Mouse (Mus musculus): ENCODE measurements around the gene Simc1.
"Not testable (repeated sequence)": the region's sequence is repeated elsewhere in the genome, so short reads cannot be mapped to it uniquely, and the experiment has no call there.

The Simc1 gene

DNA sequence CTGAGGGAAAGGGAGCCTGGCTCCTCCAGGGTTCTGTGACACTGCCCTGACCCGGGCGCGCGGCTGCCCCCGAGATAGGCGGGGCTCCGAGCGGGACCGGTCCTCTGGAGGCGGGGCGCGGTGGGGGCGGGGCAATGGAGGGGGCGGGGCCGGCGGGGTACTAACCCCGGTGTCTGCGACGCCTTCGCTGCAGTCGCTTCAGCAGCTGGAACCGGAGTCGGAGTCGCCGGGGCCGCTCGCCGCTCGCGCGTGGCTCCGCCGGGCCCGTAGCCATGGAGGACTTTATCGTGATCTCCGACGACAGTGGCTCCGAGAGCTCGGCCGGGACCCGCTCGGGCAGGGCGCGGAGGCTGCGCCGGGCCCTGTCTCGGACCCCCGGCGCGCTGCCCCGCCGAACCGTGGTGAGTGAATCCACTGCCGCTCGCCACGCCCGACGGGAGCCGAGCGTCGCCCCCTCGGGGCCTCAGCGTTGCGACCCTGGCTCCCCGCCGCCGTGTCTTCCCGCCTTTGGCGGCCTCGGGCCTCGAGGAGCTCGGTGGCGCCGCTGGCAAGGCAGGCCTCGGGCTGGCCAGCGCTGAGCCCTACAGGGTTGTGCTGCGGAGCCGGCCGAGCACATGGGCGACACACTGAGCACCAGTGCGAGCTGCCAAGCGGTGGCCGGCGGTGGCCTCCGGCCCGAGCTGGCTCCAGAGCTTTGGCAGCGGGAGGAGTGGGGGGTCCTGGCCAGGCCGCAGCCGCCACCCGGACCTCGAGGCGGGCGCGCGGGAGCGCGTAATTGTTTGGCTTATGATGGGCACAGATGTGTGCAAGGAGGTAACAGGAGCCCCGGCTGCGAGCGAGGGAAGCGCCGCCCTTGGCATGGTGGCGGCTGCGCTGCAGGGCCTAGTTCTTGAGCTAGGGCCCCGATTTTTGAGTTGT, at the start of gene Simc1:
TSS of gene Simc1 (plus strand) at position 176 of the 918 bp plus-strand sequence.
- DNase-seq (ENCODE audit: low spot score in 2 of 2): peak; percentile 59 to 68

DNA sequence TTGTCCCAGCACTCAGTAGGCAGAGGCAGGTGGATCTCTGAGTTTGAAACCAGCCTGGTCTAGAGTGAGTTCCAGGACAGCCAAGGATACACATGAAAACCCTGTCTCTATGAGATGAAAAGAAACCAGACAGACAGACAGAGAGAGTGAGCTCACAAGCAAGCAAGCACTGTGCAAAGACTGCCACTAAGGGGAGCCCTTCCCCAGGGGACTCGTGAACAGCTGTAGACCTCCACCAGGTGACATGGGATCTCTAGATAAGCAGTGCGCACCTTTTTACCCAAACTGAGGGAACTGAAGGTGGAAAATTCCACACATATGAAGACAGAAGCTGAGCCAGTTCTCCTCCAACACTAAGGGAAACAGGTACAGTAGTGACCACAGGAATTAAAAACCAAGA, 46.5 kb upstream of the Simc1 start:
- DNase-seq (ENCODE audit: low spot score in 2 of 2): peak in 1 of 2 experiments; percentile 32

DNA sequence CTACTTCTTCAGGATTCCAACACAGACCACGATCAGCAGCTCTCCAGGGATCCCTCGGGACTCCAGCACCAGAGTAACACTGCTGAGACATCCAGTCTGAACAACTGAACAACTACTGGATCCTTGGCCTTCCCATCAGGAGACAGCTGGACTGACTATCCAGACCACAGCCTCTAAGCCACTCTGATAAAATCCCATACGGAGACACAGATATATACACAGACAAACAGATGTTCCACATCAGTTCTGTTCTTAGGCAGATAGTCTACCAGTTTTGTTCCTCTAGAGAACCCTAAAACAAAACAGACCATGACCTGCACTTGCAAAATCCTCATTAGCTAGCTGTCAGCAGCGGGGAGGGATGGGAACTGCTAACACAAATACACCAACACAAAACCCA, 44.3 kb upstream of the Simc1 start:
- DNase-seq (ENCODE audit: low spot score in 2 of 2): no peak

DNA sequence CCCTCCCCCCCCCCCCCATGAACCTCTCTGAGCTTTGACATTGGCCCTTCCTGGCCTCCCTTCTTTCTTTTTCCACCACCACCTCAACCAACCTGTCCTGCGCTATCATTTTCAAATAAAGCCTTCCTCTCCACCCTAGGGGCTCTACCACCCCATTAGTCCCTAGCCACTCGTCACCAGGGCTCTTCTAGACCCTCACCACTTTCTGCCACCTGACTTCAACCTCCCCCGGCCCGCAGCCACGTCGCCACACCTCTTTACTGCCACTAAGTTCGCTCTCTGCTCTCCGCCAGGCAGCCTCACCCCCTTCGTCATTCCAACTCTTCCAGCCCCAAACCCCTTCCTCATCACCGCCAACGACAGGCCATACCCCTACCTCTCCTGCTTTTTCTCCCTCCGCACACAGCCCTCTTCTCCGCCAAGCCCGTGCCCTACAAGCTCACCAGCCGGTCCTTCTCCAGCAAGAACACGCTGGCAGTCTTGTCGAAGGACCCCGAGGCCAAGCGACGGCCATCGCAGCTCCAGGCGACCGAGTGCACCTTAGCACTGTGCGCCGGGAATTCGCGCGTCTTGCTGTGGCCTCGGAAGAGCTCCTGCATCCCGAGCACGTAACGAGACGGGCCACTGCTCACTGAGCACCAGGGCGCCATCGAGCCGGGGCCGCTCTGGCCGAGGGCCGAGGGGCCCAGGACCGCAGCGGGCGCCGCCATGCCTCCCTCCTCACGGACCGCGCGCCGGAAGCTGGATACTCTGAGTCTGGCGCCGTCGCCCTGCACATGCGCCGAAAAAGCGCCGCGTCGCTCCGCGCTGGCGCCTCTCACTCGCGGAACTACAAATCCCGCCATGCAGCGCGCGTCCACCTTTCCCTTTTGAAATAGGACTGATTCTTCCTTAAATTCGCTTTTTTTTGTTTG, 35.2 kb upstream of the Simc1 start, which contains the start of gene Thoc3:
TSS of gene Thoc3 (minus strand) at position 752 of the 914 bp plus-strand sequence.
- DNase-seq (ENCODE audit: low spot score in 2 of 2): peak; percentile 66 to 75

DNA sequence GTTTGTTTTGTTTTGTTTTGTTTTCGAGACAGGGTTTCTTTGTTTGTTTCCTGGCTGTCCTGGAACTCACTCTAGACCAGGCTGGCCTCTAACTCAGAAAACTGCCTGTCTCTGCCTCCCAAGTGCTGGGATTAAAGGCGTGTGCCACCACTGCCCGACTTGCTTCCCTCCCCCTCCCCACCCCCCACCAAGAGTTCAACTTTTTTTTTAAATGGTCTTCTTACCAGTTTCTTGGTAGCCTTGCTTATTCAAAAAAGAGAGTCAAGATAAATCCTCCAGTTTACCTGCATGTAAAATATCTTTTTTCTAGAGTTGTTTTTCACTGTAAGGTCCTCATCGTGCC, 34.6 kb upstream of the Simc1 start:
- DNase-seq (ENCODE audit: low spot score in 2 of 2): no peak

DNA sequence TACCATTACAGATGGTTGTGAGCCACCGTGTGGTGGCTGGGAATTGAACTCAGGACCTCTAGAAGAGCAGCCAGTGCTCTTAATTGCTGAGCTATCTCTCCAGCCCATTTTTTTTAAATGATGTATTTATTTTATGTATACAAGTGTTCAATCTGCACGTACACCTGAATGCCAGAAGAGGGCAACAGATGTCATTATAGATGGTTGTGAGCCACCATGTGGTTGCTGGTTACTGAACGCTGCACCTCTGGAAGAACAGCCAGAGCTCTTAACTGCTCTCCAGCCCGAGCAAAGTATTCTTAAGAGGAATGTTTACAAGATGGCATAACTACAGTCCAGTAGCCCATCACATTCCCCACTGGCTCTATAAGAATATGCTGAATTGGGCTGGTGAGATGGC, 31.6 kb upstream of the Simc1 start:
- DNase-seq (ENCODE audit: low spot score in 2 of 2): no peak

DNA sequence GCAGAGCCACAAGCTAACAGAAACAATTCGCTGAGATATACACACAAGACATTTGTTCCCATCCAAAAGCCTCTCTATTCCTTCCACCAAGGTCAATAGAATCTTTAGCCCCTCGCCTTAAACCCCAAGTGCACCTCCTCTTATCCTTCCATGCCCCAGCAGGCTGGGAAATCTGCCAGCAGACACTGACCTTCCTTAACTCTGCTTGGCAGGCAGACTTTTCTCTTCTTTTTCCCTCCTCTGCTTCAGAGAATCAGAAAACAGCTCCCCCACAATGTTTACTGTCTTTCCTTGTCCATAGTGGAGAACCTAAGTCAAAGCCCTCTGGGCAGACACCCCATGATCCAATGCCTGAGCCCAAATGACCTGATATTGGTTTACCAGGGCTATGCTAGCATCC, 28.6 kb upstream of the Simc1 start:
- DNase-seq (ENCODE audit: low spot score in 2 of 2): no peak

DNA sequence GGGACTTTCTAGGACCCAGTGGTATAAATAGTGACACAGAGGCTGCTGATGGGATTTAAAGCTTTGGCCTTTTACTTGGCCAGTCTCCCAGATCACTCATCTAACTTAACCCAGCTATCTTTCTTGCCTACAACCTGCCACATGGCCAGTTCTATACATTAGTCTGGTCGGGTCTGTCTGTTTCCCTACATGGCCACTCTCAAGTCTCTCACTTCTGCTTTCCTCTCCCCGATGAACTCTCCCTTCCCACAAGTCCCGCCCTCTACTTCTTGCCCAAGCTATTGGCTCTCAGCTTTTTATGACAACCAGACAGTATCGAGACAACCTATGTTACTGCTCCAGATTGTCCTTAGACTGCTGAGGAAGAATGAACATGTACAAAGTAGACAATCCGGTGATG, 27.9 kb upstream of the Simc1 start:
- peak in 1 of 2 experiments; percentile 56 for DNase-seq (ENCODE audit: low spot score in 2 of 2)

DNA sequence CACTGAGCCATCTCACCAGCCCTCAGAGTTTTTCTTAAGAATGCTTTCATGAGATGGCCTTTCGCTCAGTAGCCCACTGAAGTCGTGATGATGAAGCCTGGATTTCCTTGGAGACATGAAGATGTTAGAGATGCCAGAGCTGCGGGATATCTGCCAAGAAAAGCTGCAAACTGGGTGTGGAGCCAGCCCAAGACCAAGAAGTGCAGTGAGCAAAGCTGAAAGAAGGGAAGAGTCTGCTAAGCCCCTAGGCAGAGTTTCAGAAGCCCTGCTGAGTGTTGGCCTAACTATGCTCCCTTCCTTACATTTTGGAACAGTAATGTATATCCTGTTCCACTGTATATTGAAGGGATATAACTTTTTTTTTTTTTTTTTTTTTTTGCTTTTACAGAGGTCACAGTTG, 24.3 kb upstream of the Simc1 start:
- DNase-seq (ENCODE audit: low spot score in 2 of 2): no peak

DNA sequence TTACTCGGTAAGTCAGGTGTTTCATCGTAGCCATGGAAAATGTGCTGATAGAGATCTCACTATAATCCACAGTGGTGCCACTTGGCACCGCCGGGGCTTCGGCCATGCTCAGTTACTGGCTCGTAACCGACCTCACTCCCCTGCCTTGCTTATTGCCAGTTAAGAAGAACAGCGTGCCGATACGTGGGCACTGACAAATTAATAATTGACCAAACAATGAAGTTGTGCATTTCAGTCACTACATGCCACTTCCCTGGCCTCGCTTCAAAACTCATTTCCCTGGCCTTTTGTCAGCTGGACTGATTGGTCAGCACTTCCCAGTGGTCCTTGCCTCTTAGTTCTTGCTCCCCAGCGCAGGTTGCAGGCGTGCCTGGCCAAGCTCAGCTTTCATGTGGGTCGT, 22.1 kb upstream of the Simc1 start:
- DNase-seq (ENCODE audit: low spot score in 2 of 2): no peak

DNA sequence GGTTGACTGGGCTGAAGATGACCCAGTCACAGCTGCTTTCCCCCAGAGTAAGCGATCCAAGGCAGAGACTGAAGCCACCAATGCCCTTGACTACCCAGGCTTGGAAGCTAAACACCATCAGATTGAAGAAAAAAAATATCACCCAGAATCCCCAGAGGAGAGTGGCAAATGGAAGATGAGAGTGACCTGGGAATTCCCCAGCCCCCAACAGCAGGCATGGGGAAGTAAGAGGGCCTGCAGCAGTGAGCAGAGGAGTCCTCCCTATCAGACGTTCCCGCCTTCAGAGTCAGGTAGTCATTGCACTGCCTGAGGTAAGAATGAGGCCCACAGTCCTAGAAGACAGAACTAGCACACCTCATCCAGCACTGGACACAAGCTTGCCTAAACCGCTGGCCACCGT, 13.2 kb upstream of the Simc1 start:
- DNase-seq (ENCODE audit: low spot score in 2 of 2): no peak

DNA sequence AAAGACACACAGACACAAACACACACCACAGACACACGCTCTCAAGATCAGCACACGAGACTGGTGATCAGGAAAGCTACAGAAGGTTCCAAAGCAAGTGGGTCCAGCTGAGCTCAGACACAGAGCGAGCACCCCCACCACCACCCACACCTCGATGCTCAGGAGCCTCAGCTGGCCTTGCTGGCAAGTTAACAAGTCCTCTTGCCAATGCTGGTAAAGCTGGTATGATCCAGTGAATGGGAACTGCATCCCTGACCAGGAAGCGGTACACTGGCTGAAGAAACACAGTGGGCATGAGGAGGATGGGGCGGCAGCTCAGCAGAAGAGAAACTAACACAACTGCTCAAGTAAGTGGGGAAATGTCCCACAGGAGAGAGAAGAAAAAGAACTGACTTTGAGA, 12.2 kb upstream of the Simc1 start:
- no peak for DNase-seq (ENCODE audit: low spot score in 2 of 2)

DNA sequence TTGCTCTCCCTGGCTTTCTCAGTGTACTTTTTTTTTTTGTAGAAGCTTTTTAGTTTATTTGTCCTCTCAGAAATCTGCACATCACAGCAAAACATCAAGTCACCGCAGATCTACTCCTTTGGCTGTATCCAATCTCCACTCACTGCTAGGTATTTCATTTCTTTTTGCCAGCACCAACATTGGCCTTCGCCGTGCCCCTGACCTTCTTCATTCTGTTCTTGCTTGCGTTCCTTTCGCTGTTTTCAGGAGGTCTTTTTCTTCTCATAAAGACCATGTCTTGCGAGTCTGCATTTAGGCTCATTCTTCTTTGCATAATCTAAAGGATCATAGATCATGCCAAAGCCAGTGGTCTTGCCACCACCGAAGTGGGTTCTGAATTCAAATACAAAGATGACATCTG, 4.0 kb upstream of the Simc1 start:
- DNase-seq (ENCODE audit: low spot score in 2 of 2): not testable (repeated sequence)

DNA sequence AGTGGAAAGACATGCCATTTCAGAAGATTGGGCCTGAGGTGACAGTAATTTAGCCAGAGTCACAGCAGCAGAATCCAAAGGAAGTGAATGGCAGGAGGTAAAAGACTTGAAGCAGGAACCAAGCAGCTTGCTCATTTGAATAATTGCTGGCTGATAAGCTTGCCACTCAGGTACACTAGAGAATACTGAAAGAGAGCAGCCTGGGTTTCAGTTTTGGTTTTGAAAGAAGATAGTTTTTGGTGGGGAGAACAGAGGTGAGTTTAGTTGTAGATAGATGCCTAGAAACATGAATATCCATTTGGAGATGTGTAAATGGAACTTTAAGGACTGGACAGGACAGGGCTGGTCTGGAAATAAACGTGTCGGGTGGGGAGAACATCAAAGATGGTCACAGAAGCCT, 2.2 kb upstream of the Simc1 start:
- DNase-seq (ENCODE audit: low spot score in 2 of 2): no peak

DNA sequence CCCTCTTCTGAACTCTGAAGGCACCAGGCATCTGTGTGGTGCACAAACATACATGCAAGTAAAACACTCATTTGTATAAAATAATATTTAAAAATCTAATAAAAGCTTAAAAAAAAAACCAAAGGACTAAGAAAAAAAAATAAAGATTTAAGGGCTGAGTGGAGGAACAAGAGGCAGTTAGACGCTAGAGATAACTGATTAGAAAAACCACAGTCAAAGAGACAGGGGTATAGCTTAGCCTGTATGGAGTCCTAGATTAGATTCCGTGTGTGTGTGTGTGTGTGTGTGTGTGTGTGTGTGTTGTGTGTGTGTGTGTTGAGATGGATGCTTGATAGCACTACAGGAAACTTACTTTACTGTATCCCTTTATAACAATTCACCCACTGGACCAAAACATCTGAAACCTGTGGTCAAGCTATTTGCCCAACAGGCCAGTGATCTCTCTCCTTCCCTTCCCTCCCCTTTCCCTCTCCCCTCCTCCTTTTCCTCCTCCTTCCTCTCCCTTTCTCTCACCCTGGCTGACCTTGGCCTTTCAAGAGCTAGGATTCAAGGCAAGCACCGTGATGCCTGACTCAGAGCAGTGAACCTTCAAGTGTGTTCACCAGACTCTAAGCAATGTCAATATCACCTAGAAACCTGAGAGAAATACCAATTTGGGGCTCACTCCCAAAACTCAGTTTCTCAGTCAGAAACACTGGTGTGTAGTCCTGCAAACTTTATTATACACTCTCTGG, 1.5 kb upstream of the Simc1 start:
- no peak for DNase-seq (ENCODE audit: low spot score in 2 of 2)

DNA sequence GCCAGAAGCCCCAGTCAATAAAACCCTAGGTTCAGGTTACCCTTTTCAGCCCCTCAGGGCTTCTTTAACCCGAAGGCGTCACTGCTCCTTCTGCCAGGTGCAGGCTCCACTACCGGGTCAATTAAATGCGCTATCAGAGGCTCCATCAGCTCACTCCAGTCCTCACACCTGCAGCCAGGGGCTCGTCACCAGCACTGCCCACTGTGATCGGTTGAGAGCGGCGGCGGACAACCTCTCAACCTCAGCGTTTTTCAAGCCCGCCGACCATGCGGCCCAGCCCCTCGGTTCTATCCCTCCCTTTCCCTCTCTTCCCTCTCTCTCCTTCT, 338 bp upstream of the Simc1 start:
- DNase-seq (ENCODE audit: low spot score in 2 of 2): no peak

DNA sequence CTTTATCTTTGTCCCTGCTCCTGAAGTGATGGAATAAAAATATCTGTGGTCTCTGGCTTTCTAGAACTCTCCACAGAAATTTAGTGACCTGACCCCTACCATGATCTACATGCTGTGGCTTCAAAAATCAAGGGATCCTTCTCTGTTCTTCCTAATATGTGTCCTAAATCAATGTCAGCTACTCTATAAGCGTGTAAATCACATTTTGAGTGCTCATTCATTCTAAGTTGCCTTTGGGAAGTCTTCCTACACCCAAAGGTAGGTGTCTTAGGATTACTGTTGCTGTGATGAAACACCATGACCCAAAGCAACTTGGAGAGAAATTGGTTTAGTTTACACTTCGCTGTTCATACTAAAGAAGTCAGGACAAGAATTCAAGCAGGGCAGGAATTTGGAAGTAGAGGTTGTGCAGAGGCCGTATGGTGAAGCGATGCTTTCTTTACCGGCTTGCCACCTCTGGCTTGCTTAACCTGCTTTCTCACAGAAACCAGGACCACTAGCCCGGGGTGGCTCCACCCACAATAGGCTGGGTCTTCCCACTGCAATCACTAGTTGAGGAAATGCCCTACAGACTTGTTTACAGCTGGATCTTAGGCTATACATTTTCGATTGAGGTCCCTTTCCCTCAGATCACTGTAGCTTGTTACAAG, 1.2 kb downstream of the Simc1 start:
- DNase-seq (ENCODE audit: low spot score in 2 of 2): no peak

DNA sequence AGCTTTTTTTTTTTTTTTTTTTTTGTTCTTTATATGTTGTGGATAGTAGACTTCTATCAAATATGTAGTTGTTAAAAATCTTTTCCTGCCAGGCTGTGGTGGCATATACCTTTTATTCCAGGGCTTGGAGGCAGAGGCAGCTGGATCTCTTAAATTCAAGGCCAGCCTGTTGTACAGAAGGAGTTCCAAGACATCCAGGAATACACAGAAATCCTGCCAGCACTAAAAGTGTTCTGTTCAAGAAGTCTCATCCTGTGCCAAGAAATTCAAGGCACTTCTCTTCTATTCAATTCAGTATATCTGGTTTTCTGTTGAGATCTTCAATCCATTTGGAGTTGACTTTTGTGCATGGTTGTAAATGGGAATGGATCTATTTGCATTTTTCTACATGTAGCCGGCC, 2.3 kb downstream of the Simc1 start:
- DNase-seq (ENCODE audit: low spot score in 2 of 2): no peak

DNA sequence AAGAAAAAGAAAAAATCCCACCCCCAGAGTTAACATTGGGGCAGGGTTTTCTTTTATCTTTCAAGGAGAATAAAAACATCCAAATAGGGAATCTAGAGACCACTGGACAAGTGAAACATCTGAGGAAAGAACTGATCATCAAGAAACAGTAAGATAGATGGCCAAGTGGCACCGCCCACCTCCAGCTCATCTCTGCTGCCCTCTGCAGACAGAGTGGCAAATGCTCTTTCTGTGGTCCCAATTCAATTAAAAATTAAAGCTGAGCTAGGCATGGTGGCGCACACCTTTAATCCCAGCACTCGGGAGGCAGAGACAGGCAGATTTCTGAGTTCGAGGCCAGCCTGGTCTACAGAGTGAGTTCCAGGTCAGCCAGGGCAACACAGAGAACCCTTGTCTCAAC, 16.6 kb downstream of the Simc1 start:
- DNase-seq (ENCODE audit: low spot score in 2 of 2): peak; percentile 20 to 41

DNA sequence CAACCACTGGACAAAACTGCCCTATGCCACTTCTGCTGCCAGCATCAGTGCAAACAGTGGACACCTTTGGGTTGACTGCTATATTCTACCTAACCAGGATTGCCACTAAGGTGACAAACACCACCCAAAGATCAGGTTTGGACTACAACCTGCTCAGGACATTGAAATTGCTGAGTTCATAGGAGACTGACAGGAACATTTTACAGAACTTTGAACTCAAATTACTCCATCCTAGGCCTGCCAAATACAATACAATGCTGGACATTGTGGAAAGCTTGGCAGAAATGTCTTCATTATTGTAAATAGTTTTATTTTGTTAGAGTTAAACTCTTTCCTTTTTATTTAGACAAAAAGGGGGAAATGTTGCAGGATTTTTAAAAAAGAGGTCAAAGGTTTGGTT, 17.6 kb downstream of the Simc1 start:
- DNase-seq (ENCODE audit: low spot score in 2 of 2): no peak

DNA sequence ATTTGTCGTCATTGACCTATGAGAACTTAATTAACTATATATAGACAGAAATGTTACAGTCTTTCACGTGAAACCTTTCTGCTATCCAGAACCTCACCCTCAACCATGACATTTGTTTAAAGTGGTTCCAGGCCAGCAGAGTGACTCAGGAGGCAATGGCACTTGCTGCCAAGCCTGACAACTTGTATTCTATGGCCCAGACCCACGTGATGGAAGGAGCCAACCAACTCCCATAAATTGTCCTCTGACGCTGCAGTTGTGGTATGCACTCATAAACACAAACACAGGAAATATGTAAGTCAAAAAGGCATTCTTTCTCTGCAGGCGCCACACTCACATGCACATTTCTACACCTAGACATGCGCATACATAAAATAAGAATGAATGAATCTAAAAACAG, 23.6 kb downstream of the Simc1 start:
- DNase-seq (ENCODE audit: low spot score in 2 of 2): no peak

DNA sequence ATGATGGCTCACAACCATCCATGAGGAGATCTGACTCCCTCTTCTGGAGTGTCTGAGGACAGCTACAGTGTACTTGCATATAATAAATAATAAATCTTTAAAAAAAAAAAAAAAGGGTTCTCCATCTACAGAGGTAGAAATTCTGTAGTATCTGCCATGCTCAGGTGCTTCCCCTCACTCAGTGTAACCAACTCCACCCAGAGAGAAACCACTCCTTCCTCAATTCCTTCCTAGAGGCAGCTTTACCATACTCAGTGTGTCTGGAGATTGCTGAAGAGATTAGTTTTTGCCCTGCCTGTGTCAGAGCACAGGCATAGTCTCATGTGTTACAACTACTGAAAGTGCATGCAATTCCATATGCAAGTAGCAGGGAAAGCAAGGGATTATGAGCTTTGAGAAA, 28.6 kb downstream of the Simc1 start:
- no peak for DNase-seq (ENCODE audit: low spot score in 2 of 2)
